Mouse (Mus musculus) kidney, adult 2 months (tissue): Measurements from ENCODE around the gene Gm10681.
"Not testable (repeated sequence)": the region's sequence is repeated elsewhere in the genome, so short reads cannot be mapped to it uniquely, and the experiment has no call there.

Experiments
- CTCF ChIP-seq: fragments of 200-500 bp; conservative IDR thresholded peaks from 2 replicates; pipeline ENCODE4 v1.5.1; 2011; ENCODE audit warnings: low read depth, mild to moderate bottlenecking, control low read depth, low read length, moderate library complexity, mixed read lengths; ENCODE audit not compliant: insufficient read depth, insufficient read length
- POLR2A ChIP-seq: fragments of 200-500 bp; IDR thresholded peaks from one replicate; pipeline ENCODE4 v1.6.1; 2011; ENCODE audit warnings: low read depth, low read length, control low read depth

GRCm38 (mm10) chr3:98507229-98507628 is 81.4 kb downstream of the Gm10681 start:
- TF ChIP-seq CTCF, POLR2A: not testable (repeated sequence)
